Mouse (Mus musculus) hindbrain, embryonic 14.5 days (tissue): ENCODE results near the gene Dhx8. TPM values are rescaled to one million over a fixed set of nuclear protein-coding genes. Genes with fewer than 3 reads are reported as not detected.
A peak's percentile ranks its signal among the peaks of the same experiment; 100 is the strongest.

Source experiments
- ATAC-seq: fragments of 200-750 bp; cut with Nextera tagmentation; 2 replicates; pipeline ENCODE4 v1.8.0; 2017; ENCODE audit warnings: moderate number of reproducible peaks, mild to moderate bottlenecking, moderate TSS enrichment, moderate library complexity; ENCODE audit not compliant: low FRiP score
- DNase-seq: peaks from one replicate; pipeline ENCODE4 v3.0.0-alpha.2; 2015; ENCODE audit warnings: low spot score
- H3K27ac ChIP-seq: fragments of 300-500 bp; sonication (generic); 2 replicates; pipeline ENCODE4 v1.5.1; 2014; ENCODE audit warnings: mild to moderate bottlenecking, moderate library complexity
- H3K27me3 ChIP-seq: fragments of 300-500 bp; sonication (generic); 2 replicates; pipeline ENCODE4 v1.6.1; 2014; ENCODE audit warnings: mild to moderate bottlenecking, low read length, mixed read lengths; ENCODE audit not compliant: control insufficient read depth, insufficient read depth
- H3K36me3 ChIP-seq: fragments of 300-500 bp; sonication (generic); replicated peaks from 2 replicates; pipeline ENCODE4 v1.6.1; 2014; ENCODE audit not compliant: control insufficient read depth, insufficient read depth
- H3K4me1 ChIP-seq: fragments of 300-500 bp; sonication (generic); replicated peaks from 2 replicates; pipeline ENCODE4 v1.6.1; 2014; ENCODE audit warnings: antibody characterized with exemption, low read length, mixed read lengths; ENCODE audit not compliant: control insufficient read depth, insufficient read depth
- H3K4me2 ChIP-seq: fragments of 300-500 bp; sonication (generic); replicated peaks from 2 replicates; pipeline ENCODE4 v1.6.1; 2014; ENCODE audit warnings: mild to moderate bottlenecking, moderate library complexity
- H3K4me3 ChIP-seq: fragments of 300-500 bp; sonication (generic); replicated peaks from 2 replicates; pipeline ENCODE4 v1.5.1; 2014; ENCODE audit warnings: mild to moderate bottlenecking, low read length
- H3K9ac ChIP-seq: fragments of 300-500 bp; sonication (generic); 2 replicates; pipeline ENCODE4 v1.6.1; 2014
- H3K9me3 ChIP-seq: fragments of 300-500 bp; sonication (generic); 2 replicates; pipeline ENCODE4 v1.6.1; 2016; ENCODE audit warnings: low read length; ENCODE audit not compliant: control insufficient read depth
- WGBS: fragments of 180-500 bp; shearing (Covaris S2); extraction: QIAGEN DNeasy Blood & Tissue Kit; methylation state at CpG from one replicate; pipeline ENCODE4 v1.1.7; 2014; 5-methylcytosine and 5-hydroxymethylcytosine counted together
- polyA plus RNA-seq: library from polyadenylated mRNA; unstranded; fragments of >200 nt; fragmentation: Nextera tagmentation; extraction: Ambion mirVana; gene quantifications from 2 replicates; pipeline ENCODE4 v1.2.1, GENCODE M21; 2014

Dhx8 gene
- 29.3 and 30.5 TPM in 2 replicates for polyA plus RNA-seq

- ATAC-seq (peak; percentile 96), DNase-seq (peak; percentile 99)
- H3K9ac ChIP-seq: peak within 1 kb of the TSS; percentile 83
- 1% methylated on average over 51 of the region's 51 CpGs for WGBS
- H3K9me3 ChIP-seq: no peaks in the 10 kb centered on the region
- peaks cover 33% of the 10 kb centered on the region for H3K36me3 ChIP-seq
- H3K4me2 ChIP-seq: peak within 1 kb of the TSS; percentile 87
- 0 out of 2 replicates have a peak within 1 kb of the TSS, but pooled peaks have one; percentile 27 for H3K27ac ChIP-seq
- H3K4me3 ChIP-seq: peak within 1 kb of the TSS; percentile 84
- H3K4me1 ChIP-seq: peaks cover 10% of the 10 kb centered on the region
- H3K27me3 ChIP-seq: no peaks in the 10 kb centered on the region
Measured at GRCm38 (mm10) chr11:101732518-101733440, at the start of gene Dhx8. TSS of gene Dhx8 (plus strand) at chr11:101732919.

- no peak for ATAC-seq
- Histone ChIP-seq H3K27me3 (no peaks in the 10 kb centered on the region), H3K27ac (0 out of 2 replicates have a peak overlapping the region, but pooled peaks have one; percentile 45), H3K4me3 (no peak overlapping the region), H3K9me3 (no peaks in the 10 kb centered on the region), H3K4me1 (peaks cover 7% of the 10 kb centered on the region; the same call in 1 of the 2 replicates), H3K9ac (no peak overlapping the region), H3K36me3 (no peaks in the 10 kb centered on the region), H3K4me2 (no peak overlapping the region)
- 55% methylated on average over 13 of the region's 13 CpGs for WGBS
- no peak for DNase-seq
Measured at GRCm38 (mm10) chr11:101687351-101688301, 45.1 kb upstream of the Dhx8 start.

DNA sequence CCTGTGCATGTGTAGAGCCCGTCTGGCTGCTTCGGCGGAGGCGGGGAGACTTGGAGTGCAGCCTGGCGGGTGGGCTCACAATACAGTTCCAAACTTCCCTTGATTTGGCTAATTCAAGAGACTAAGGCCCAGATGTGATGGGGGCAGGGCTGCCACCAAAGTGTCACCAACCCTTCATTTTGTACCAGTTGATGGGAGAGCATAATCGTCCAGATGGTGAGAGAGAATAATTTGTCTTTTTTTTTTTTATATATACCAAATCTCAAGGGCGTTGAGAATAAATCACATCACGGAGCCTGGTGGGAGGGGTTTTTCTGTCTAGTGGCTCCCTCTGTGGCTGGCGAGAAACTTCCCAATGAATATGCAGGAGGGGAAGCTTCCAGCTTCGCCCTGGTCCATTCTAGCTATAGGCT, 43.0 kb upstream of the Dhx8 start:
- Histone ChIP-seq H3K4me3 (no peak overlapping the region), H3K9me3 (no peaks in the 10 kb centered on the region), H3K4me1 (peaks cover 7% of the 10 kb centered on the region; the same call in 1 of the 2 replicates), H3K36me3 (no peaks in the 10 kb centered on the region), H3K4me2 (no peak overlapping the region), H3K9ac (no peak overlapping the region), H3K27ac (no peak overlapping the region), H3K27me3 (no peaks in the 10 kb centered on the region)
- ATAC-seq: no peak
- DNase-seq: no peak
- 29% methylated on average over 10 of the region's 10 CpGs for WGBS

DNA sequence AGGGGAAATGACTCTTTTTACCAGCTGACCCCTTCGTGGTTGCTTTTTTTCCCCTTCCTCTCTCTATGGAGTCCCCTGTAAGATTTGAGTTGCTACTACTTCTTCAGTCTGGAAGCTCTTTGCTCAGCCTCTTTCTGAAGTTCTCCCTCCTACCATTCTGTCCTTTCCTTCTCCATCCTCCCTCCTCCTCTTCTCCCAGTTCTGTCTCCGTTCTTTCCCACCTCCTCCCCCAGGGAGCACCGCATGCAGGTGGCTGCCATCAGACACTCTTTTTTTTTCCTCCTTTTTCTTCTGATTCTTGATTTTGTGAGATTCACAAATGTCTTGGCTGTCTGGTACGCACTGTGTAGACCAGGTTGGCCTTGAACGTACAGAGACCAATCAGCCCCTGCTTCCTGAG, 42.4 kb upstream of the Dhx8 start:
- Histone ChIP-seq H3K27me3 (no peaks in the 10 kb centered on the region), H3K36me3 (no peaks in the 10 kb centered on the region), H3K4me3 (no peak overlapping the region), H3K4me1 (peaks cover 10% of the 10 kb centered on the region), H3K9ac (no peak overlapping the region), H3K9me3 (no peaks in the 10 kb centered on the region), H3K27ac (no peak overlapping the region), H3K4me2 (no peak overlapping the region)
- DNase-seq (no peak), ATAC-seq (no peak)
- 62% methylated on average over 5 of the region's 5 CpGs for WGBS

DNA sequence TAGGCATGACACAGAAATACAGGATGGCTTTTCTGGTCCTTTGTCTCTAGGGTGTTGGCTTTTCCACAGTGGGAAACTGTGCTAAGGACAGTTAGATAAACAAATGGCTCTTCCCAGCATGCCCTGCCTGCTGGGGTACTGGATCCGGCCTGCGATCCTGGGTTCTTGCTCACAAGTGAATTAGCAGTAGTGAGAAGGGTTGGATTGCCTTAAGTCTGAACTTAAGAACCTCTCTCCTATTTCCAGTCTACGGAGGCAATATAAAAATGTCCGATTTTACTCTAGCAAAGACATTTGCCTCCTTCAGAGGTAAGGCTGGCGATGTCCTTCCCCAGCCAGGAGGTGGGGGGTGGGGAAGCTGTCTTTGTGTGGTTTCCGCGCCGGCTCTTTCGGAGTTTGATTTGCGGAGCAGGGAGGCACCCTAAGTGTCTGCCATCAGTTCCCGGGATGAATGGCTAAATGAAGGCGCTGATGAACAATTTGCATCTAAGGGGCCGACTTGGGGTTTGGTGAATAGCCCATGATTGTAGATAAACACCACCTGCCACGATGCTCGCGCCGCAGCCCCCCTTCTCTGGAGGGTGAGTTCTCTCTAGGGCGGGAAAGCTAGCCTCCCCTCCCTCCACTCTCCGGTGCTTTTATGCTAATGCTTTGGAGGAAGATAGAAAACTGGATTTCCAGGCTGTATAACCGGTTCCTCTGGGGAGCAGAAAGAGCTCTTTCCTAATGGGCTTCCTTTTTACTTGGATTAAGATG, 36.6 kb upstream of the Dhx8 start:
- H3K4me2 ChIP-seq: peak overlapping the region; percentile 55
- peak overlapping the region; percentile 22 for H3K4me3 ChIP-seq
- H3K27ac ChIP-seq: peak overlapping the region; percentile 78
- peak; percentile 75 for ATAC-seq
- peaks cover 25% of the 10 kb centered on the region for H3K4me1 ChIP-seq
- peak; percentile 61 for DNase-seq
- no peaks in the 10 kb centered on the region for H3K36me3 ChIP-seq
- no peaks in the 10 kb centered on the region for H3K27me3 ChIP-seq
- WGBS: under 1% methylated on average over 20 of the region's 20 CpGs
- no peaks in the 10 kb centered on the region for H3K9me3 ChIP-seq
- H3K9ac ChIP-seq: peak overlapping the region; percentile 37

GRCm38 (mm10) chr11:101697156-101697861, 35.4 kb upstream of the Dhx8 start:
- Histone ChIP-seq H3K9me3 (no peaks in the 10 kb centered on the region), H3K4me3 (no peak overlapping the region), H3K27ac (peak overlapping the region; percentile 78; the same call in 1 of the 2 replicates), H3K9ac (0 out of 2 replicates have a peak overlapping the region, but pooled peaks have one; percentile 37), H3K36me3 (no peaks in the 10 kb centered on the region), H3K4me1 (peaks cover 25% of the 10 kb centered on the region), H3K4me2 (0 out of 2 replicates have a peak overlapping the region, but pooled peaks have one; percentile 55), H3K27me3 (no peaks in the 10 kb centered on the region)
- no peak for ATAC-seq
- WGBS: 91% methylated on average over 9 of the region's 9 CpGs
- DNase-seq: no peak

DNA sequence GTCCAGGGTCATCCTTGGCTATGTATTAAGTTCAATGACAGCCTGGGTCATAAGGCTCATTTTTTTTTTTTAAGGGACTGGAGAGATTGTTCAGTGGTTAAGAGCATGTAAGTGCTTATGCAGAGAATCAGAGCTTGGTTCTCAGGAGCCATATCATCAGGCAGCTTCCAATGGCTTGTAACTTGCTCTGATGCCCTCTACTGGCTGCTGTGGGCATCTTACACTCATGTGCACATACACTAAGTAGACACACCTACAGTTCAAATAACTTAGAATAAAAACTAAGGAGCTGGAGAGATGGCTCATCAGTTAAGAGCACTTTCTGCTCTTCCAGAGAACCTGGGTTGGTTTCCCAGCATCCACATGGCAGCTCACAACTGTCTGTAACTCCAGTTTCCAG, 34.6 kb upstream of the Dhx8 start:
- Histone ChIP-seq H3K4me3 (no peak overlapping the region), H3K27me3 (no peaks in the 10 kb centered on the region), H3K9me3 (no peaks in the 10 kb centered on the region), H3K36me3 (no peaks in the 10 kb centered on the region), H3K9ac (no peak overlapping the region), H3K4me2 (no peak overlapping the region), H3K27ac (no peak overlapping the region), H3K4me1 (peaks cover 25% of the 10 kb centered on the region)
- ATAC-seq: no peak
- no peak for DNase-seq

DNA sequence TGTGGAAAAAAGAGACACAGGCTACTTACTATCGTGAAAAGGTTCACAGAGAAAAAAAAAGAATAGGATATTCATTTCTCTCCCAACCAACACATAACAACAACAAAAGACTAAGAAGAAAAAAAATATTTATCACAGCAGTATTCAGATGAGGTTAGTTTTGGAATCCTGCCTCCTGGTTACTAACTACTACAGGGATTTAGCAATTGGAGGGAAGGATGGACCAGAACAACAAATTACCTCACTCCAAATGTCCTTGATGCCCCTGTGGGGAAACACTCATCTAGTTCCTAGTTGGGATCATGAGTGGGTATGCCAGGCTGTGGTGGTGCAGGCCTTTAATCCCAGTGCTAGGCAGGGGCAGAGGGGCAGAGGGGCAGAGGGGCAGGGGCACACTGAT, 33.2 kb upstream of the Dhx8 start:
- WGBS: 93% methylated on average over 1 of the region's 1 CpGs
- H3K4me2 ChIP-seq: no peak overlapping the region
- H3K9ac ChIP-seq: no peak overlapping the region
- DNase-seq (no peak), ATAC-seq (no peak)
- no peaks in the 10 kb centered on the region for H3K27me3 ChIP-seq
- H3K4me3 ChIP-seq: no peak overlapping the region
- H3K36me3 ChIP-seq: no peaks in the 10 kb centered on the region
- peaks cover 33% of the 10 kb centered on the region for H3K4me1 ChIP-seq
- no peaks in the 10 kb centered on the region for H3K9me3 ChIP-seq
- no peak overlapping the region for H3K27ac ChIP-seq
